Mouse (Mus musculus) frontal cortex, adult 2 months (tissue): ENCODE data around the gene 4931406P16Rik. TPM values are rescaled to one million over a fixed set of nuclear protein-coding genes. Genes with fewer than 3 reads are reported as not detected.
A peak's percentile ranks its signal among the peaks of the same experiment; 100 is the strongest.

Experiments used
- DNase-seq, 2 experiments: peaks; one replicate each; pipeline ENCODE4 v3.0.0; 2022; ENCODE audit warnings: low spot score in 1 of 2; ENCODE audit errors: extremely low spot score in 1 of 2
- polyA plus RNA-seq: library from polyadenylated mRNA; depleted of rRNA; stranded (reverse); fragments of >200 nt; gene quantifications from 2 replicates; pipeline ENCODE4 v1.2.3, GENCODE M21; 2012

Gene 4931406P16Rik
- polyA plus RNA-seq, 1 experiment: 32.3 TPM

DNA sequence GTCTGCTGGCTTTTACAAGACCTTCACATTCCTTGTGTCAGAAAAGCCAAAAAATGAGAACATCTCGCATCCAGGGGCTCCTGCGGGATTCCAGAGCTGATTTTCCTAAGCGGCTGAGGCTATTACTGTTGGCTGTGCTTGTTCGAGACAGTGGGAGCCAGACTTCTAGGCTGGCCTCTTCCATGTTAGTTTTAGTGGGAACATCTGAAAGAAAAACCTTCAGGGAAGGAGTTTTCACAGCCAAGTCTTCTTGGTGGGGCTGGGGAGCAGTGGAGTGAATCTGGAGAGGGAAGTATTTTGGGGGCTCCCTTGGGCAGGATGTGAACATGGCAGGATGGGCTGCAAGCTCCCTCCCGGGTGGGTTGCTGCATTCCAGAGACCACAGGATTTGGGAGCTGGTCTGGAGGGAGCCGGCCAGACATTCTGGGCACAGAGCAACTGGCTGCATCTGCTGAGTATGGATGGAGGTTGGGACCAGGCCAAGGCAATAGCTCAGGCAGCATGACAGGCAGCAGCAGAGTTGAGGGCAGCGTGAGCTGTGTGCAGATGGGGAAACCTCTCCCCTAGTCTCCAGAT lies 4.6 kb upstream of the 4931406P16Rik start:
- DNase-seq: peak in 1 of 2 experiments; percentile 35

DNA sequence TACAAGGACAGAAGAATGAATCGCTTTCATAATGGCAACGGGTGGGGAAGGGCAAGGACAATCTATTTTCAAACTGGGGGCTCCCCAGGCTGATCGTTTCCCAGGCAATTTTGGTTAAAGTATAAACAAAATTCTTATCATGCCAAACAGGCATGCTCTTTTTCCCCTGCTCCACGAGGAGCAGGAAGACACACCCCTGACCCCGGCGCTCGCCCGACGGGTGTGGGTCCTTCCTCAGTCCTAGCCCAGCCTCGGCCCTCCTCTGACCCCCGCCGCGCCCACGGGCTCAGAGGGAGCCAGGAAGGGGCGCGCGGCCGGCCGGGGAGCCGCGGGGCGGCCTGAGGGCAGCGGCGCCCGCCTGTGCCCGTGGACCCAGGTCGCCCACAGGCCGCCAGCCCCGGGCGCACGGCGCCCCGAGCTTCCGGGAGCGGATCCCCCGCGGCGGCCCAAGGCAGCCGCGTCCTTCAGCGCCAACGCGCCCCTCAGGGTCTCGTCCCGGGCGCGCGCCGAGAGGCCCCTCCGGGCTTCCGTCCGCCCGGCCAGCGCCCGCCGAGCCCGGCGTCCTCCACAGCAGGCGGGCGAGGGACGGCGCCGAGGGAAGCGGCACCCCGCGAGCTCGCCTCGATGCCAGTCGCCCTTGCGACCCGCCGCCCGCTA lies 437 bp downstream of the 4931406P16Rik start:
- DNase-seq: no peak

DNA sequence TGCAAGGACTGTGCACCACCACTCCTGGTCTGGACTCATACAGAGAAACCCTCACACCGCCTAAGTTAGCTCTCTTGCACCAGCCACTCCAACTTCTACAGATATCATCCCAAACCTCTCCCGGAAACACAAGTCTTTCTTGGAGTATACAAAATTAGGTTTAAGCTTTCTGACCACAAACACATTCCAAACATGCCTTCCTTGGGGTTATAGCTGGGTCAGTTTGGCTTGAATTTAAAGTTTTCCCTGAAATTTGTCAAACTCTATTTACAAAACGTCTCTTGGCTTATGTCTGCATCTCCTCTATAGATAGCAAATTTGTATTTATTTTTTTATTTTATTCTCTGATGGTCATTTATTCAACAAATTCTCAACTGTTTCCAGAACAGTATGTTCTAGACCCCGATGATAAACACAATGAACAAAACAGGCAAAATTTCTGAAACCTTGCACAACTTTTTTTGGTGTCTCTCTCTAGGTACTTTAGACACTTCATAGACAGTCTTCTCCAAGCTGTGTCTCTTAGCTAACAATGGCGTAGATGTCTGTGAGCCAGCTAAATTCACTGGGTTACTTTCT lies 4.1 kb downstream of the 4931406P16Rik start:
- DNase-seq: no peak

DNA sequence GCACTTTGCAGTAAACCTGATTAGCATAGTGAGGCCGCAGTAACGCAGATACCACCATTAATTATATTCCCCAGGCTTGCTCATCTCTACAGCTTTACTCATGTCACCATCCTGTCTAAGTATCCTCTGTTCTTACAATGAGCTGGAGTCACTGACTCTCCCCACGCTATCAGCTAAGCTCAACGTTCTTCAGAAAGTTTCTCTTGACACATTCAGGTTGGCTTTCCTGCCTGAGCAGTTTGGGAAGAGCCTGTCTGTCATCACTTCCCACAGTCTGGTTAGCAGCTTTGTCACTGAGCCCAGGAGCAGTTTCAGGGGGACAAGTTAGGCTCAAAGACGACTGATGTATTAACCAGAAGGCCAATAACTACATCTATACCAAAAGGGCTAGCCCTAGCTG lies 4.8 kb downstream of the 4931406P16Rik start:
- peak in 1 of 2 experiments; percentile 17 for DNase-seq

DNA sequence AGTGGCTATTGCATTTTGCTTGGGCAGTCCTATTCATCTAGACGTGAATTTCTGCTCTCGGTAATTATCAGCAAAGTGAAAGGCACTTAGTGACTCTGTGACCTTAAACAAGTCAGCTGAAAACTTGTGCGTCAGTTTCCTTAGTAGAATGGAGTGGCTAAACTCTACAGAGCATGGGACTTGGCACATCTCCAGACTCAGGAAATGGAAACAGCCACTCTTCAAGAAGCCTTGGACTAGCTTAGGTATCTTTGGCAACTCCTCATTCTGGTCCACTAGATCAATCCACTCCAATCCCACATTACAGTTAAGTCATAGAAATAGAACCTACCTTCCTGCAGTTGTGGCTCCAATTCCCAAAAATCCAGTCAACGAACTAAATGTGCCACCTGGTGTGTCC lies 7.9 kb downstream of the 4931406P16Rik start:
- DNase-seq: no peak

DNA sequence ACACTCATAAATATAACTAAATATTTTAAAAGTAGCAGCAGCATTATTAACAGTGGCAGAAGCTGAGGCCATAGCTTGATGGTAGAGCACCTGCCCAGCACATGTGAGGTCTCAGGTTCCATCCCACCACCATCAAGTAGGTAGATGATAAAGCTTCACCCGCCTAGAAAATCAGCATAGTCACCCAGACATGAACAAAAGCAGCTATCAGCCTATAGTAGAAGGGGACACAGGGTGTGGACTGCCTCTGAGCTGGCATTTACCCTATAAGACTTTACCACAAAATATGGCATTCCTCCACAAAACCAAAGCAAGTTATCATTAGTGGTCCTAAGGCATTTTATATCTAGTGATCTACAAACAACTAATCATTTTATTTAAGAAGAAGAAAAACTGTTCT lies 10.7 kb downstream of the 4931406P16Rik start:
- no peak for DNase-seq

DNA sequence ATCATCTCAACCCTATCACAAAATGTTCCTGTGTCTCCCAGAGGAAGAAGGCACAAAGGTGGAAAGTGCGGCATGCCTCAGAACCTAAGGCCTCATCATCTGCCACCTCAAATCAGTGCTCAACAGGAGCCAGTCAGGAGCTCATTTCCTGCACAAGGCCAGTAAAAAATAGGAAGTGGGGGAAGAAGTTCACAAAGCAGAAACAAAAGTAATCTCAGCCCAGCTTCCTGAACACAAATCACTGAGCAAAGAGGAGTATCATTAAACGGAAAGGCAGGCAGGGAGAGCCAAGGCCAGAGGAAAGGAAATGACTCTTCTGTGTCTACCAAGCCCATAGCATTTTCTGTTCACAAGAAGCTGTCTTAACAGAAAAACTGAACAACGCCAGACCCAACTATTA lies 11.4 kb downstream of the 4931406P16Rik start:
- DNase-seq: no peak

DNA sequence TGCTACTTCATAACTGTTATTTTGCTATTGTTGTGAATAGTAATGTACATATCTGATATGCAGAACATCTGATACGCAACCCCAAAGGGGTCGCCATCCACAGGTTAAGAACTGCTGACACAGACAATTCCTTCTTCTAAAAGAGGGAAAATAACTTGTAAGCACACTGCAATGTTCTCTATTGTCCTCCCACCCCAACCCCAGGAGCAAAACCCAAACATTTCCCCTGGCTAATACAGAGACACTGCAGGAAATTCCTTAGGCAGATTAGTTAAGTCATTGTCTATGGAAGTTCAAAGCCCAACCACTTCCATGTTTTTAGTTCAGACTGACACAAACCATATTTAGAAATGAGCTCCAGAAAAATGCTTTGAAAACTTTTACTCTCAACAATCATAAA lies 14.5 kb downstream of the 4931406P16Rik start:
- DNase-seq: no peak

DNA sequence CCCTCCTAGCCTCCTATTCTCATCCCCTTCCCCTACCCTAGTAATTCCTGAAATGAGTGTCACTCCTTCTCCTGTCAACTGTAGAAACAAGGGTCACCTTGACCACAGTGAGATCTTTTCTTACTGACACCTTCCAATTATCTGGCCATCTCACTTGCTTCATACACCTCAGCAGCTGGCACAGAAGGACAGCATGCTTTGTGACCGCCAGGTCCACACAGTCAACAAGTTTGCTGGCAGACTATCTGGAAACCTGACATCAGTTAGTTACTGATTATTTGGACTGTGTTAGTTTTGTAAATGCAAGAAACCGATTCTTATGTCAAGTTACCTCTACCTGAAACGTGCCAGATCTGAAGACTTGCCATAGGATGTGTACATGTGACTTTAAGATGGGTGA lies 17.2 kb downstream of the 4931406P16Rik start:
- no peak for DNase-seq

DNA sequence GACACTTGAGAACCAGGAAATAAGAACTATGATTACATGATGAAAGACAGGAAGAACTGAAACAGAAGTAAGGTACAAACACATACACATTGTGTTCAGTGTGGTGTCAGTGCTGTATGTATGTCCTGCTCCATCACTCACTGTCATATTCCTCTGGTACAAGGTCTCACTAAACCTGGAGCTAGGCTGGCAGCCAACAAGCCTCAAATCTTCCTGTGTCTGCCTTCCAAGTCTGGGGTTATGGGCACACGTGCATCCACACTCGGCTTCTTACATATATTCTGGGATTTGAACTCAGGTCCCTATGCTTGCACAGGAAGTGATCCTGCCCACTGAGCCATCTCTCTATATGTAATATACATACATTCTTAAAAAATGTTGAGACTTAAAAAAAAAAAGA lies 20.7 kb downstream of the 4931406P16Rik start:
- DNase-seq: no peak

DNA sequence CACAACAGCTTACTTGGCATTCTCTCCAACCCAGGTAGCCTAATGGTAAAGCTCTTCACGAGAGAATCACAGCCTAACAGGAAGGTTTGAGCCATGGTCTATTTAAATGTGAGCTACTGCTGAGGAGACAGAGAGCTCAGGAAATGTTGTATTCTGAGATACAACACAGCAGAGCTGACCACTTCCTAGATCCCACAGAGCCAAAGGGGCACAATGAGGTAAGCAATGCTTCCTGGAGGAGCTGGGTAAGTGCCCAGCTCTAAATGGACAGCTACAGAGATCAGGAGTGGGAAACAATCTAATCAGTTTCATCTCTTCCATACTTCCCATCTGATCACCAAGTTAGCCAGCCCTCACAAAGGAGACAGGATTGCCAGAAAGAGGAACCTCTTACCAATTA lies 22.1 kb downstream of the 4931406P16Rik start:
- DNase-seq: no peak

DNA sequence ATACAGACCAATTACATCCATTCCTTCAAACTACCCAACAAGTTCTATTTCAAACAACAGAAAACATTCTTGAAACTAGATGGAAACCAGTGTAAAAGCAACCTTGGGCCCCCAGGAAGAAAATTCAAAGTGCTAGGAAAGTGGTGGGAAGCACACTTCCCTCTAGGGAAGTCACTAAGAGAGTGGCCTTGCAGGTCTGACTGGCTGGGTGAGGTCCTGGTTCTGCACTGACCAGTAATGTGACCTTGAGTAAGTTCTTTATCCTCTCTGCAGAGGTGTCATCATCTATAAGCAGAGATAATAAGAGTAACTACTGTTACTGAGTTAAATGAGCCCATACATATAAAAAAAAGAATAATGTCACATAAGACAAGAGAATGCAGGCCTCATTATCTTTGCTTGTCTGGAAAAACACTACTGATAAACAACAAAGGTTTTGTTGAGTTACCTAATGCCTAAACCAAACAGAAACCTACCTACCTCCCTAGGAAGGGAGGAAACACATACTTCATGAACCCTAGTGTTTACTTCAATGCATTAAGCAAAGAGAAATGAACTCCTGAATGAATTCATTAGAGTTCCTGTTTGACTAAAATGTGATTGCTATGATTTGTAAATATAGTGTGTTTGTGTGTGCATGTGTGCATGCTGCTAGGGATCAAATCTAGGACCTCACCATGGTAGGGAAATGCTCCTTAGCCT lies 22.8 kb downstream of the 4931406P16Rik start:
- no peak for DNase-seq

DNA sequence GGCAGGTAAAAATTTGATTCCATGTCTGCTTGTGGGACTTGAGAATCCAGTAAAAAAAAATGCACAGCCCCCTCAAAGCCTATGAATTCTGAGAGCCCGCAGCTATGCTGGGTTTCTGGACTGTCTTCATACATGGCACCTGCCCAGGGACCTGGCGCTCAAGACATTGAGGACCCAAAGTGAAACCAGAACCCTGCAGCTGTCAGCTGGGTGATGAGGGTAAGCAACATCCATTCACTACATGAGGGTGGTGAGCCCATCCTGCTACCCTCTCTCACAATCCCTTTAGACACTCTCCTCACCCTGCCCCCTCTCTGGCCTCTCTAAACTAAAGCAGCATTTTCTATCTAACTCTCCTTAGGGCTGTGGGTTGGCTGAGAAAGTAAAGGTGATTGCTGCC lies 35.7 kb downstream of the 4931406P16Rik start:
- DNase-seq: no peak

DNA sequence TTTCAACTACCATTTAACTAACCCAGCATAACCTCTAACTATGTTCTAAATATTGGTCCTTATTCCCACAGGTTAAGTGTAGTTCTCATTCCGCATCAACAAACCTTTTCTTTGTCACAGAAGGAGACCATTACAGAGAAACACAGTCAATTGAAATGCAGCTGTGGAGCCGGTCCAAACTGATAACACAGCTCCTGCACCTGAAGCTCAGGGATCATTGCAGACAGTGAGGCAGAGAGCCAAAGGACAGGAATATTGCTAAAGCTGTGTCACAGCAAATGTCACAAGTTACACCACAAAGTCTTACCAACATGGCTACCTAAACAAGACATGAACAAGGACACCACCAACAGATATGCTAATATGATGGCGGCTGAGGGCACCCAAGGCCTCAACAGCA lies 37.3 kb downstream of the 4931406P16Rik start:
- no peak for DNase-seq

DNA sequence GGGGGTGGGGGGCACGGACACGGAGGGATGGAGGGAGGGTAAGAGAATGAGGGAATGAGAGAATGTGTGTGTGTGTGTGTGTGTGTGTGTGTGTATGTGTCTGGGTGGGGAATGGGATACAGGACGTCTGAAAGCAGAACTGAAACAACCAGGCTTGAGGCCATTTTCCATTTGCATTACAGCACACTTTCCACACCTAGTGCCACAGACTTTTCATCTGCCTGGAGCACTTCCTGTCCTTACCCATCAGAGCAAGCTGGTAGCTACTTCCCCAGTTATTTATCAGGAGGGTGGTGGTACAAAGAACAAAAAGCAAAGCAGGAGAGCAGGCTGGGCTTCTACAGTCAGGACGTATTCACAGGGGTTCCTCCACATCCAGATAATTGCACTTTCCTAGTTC lies 40.9 kb downstream of the 4931406P16Rik start:
- no peak for DNase-seq

DNA sequence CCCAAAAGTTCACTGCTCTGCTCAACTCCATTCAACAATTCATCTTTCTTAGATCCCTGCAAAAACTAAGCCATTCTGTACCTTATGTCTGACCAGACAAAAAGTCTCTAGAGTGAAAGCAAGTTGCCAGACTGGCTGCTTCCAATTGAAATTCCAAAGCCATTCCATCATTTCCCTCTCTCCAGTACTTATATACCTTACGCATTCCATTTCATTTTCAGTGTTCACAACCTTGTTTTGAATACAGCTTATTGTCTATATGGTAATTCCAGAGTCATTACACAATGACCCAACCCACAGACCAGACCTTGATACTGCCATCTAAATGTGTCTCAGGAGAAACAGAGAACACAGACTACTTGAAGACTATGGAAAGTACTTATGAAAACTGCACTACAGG lies 44.9 kb downstream of the 4931406P16Rik start:
- no peak for DNase-seq

DNA sequence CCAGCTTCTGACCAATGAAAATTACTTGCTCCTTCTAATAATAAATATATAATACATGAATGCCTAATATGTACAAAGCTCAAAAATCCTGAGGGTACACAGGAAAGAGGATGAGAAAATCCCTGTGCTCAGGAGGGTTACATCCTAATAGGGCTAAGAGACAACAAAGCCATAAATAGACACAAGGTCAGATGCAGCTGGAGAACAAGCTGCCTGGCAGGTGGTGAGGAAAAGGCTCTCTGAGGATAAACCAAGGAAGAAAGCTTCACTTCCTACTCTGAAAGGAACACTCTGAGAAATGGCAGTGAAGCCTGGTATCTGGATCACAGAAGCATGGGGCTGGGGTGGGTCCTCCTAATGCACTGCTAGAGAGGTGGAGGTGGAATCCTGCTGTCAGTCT lies 46.9 kb downstream of the 4931406P16Rik start:
- DNase-seq: no peak

DNA sequence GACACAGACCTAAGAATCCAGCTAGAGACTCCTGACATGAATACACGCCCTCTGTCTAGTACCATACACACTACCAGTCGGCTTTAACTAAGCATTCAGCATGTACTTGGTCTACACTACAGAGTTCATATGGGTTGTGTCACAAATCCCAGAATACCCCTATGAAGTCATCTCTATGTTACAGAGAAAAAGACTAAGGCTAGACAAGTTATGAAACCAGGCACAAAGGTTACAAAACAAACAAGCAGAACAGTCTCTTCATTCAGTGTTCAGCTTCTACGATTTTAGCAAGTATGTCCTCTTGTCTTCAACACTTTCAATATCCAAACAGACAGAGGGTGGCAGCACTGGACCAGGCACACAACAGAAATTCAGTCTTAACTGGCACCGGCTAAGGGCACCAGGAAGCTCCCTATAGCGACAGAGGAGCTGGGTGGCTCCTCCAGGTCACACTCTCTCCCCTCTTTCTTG lies 47.4 kb downstream of the 4931406P16Rik start:
- peak; percentile 67 to 86 for DNase-seq

DNA sequence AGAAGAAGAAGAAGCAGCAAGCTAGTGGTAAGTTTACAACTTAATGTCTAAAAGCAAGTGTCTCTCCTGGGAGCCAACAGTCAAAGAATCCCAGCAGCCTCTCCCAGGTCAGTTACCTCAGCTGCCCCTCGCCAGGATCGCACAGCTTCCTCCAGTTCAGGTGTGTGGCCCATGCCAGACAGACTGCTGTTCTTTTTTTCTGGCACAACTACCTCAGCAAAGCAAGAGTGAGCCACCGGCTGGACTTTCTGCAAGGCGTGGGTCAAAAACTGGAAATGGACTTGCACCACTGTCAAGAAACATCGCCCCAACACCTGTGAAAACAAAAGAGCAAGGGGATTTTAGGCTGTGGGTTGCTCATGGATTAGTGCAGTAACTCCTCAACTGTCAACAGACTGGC lies 49.9 kb downstream of the 4931406P16Rik start:
- no peak for DNase-seq

DNA sequence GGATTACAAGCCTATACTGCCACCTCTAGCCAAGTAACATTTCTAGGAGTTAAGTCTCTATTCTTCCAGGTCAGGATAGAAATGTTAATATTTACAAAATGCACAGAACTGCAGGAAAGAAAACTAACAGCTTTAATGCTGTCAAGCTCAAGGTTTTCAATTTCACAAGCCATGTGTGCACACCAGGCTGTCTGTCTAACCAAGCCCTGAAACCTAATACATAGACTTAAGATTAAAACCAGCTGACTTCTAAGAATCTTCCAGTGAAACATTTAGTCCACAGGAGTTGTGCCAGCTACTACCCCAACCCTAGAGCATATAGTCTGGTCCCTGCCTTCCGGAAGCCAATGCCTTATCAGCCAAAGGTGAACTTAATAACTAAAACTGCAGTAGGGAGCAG lies 54.9 kb downstream of the 4931406P16Rik start:
- DNase-seq: no peak

DNA sequence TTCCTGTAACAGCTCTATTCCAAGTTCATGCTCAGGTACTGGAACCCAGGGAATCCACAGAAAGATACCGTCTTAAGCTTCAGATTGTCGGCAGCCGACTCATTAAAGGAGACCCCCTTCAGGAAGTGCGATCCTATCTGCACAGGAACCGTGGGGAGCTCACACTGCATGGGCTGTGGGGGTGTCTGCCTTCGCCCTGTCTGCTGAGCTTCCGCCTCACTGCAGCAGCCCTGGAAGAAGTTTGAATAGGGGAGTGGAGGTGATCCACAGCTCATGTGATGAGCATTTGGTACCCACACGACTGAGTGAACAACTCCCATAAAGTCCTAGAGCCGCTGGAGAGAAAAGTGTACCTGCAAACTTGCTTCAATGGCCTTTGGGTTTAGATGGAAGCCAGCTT lies 56.1 kb downstream of the 4931406P16Rik start:
- no peak for DNase-seq

DNA sequence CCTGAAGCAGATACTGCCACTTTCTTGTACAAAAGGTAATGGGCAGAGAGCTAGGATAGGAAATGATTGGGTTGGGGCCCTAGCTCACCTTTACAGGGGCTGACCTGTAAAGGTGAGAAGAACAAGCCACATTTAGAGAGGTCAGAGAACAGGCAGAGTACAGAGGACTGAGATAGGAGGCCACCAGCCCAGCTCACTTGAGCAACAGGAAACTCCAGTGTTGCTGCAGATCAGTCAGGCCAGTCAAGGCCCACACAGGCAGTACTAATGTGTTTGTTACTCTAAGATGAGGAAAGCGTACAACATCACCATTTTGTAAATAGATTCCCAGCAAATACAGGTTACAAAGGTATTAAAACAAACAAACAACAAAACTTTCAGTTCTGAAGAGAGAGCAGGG lies 57.4 kb downstream of the 4931406P16Rik start:
- DNase-seq: no peak
